Mouse (Mus musculus): ENCODE results near the gene Muc4.

Gene Muc4

GRCm38 (mm10) chr16:32805151-32805550 lies 69.5 kb downstream of the Muc4 start:
- DNase-seq (ENCODE audit: low spot score) = no peak

- no peak for DNase-seq (ENCODE audit: low spot score)
Observed at GRCm38 (mm10) chr16:32807408-32808185, 71.9 kb downstream of the Muc4 start.

GRCm38 (mm10) chr16:32810321-32810720 lies 74.6 kb downstream of the Muc4 start, which contains the start of gene Smbd1:
TSS of gene Smbd1 (minus strand) at chr16:32810477.
- no peak for DNase-seq (ENCODE audit: low spot score)

- DNase-seq (ENCODE audit: low spot score) = peak; percentile 73
Observed at GRCm38 (mm10) chr16:32812888-32813361, 77.2 kb downstream of the Muc4 start.

GRCm38 (mm10) chr16:32813362-32813761 lies 77.7 kb downstream of the Muc4 start:
- DNase-seq (ENCODE audit: low spot score) = no peak

GRCm38 (mm10) chr16:32813771-32814170 lies 78.1 kb downstream of the Muc4 start:
- no peak for DNase-seq (ENCODE audit: low spot score)

- DNase-seq (ENCODE audit: low spot score) = no peak
Observed at GRCm38 (mm10) chr16:32814539-32814938, 78.9 kb downstream of the Muc4 start.

GRCm38 (mm10) chr16:32815160-32815605 lies 79.5 kb downstream of the Muc4 start:
- no peak for DNase-seq (ENCODE audit: low spot score)

GRCm38 (mm10) chr16:32818036-32818435 lies 82.3 kb downstream of the Muc4 start:
- DNase-seq (ENCODE audit: low spot score) = no peak

GRCm38 (mm10) chr16:32818441-32818840 lies 82.8 kb downstream of the Muc4 start:
- no peak for DNase-seq (ENCODE audit: low spot score)

GRCm38 (mm10) chr16:32821772-32822449 lies 86.2 kb downstream of the Muc4 start:
- no peak for DNase-seq (ENCODE audit: low spot score)

- no peak for DNase-seq (ENCODE audit: low spot score)
Observed at GRCm38 (mm10) chr16:32822450-32822827, 86.8 kb downstream of the Muc4 start.

- DNase-seq (ENCODE audit: low spot score) = no peak
Observed at GRCm38 (mm10) chr16:32822881-32823280, 87.2 kb downstream of the Muc4 start.

GRCm38 (mm10) chr16:32823487-32823886 lies 87.8 kb downstream of the Muc4 start:
- DNase-seq (ENCODE audit: low spot score) = no peak

- DNase-seq (ENCODE audit: low spot score) = no peak
Observed at GRCm38 (mm10) chr16:32824061-32824460, 88.4 kb downstream of the Muc4 start.

- no peak for DNase-seq (ENCODE audit: low spot score)
Observed at GRCm38 (mm10) chr16:32825380-32825779, 89.7 kb downstream of the Muc4 start.

GRCm38 (mm10) chr16:32826521-32826920 lies 90.8 kb downstream of the Muc4 start:
- no peak for DNase-seq (ENCODE audit: low spot score)

GRCm38 (mm10) chr16:32829104-32829503 lies 93.4 kb downstream of the Muc4 start:
- no peak for DNase-seq (ENCODE audit: low spot score)

GRCm38 (mm10) chr16:32831501-32831900 lies 95.8 kb downstream of the Muc4 start:
- DNase-seq (ENCODE audit: low spot score) = no peak

All from urinary bladder, postnatal 10 days (tissue).